In genomic region chrX:142786160-142787052, GRCm38 (mm10) we compare ENCODE assay signal across 16 mouse cellular contexts.
A peak's percentile ranks its signal among the peaks of the same experiment; 100 is the strongest.
DNase-seq lines count a peak whose midpoint lies in the region; ATAC-seq lines count a peak whose summit lies in the region.
"Had no signal": no experiment of that assay in that cellular context is flagged by ENCODE, and none has a peak within 500 bp of the region (broad histone marks: within the 10 kb centered on the region; RNA-seq: fewer than 3 reads in every experiment).

No protein-coding gene starts in this region.

- intact Hi-C loops in heart, postnatal 10 days (cut with DNase I): no loop called here

- 59% methylated on average over 10 of the region's 10 CpGs for WGBS in hindbrain, embryonic 15.5 days
- 71% methylated on average over 10 of the region's 10 CpGs for WGBS in hindbrain, embryonic 12.5 days
- WGBS in hindbrain, embryonic 16.5 days: 53% methylated on average over 10 of the region's 10 CpGs

- no peak overlapping the region for H3K9ac ChIP-seq in hindbrain, embryonic 15.5 days
- H3K9ac ChIP-seq in hindbrain, embryonic 12.5 days: no peak overlapping the region
- H3K9ac ChIP-seq in hindbrain, embryonic 16.5 days (ENCODE audit: low read depth, low read length): no peak overlapping the region
- H3K9ac ChIP-seq: heart, embryonic 15.5 days; lung, embryonic 14.5 days; stomach, embryonic 15.5 days had no signal

- no peak overlapping the region for H3K4me3 ChIP-seq in hindbrain, embryonic 15.5 days
- no peak overlapping the region for H3K4me3 ChIP-seq in hindbrain, embryonic 12.5 days
- H3K4me3 ChIP-seq in hindbrain, embryonic 16.5 days (ENCODE audit: low read length): no peak overlapping the region
- H3K4me3 ChIP-seq: heart, embryonic 15.5 days; myocyte; stomach, embryonic 15.5 days had no signal

- no peaks in the 10 kb centered on the region for H3K9me3 ChIP-seq in hindbrain, embryonic 15.5 days
- H3K9me3 ChIP-seq in hindbrain, embryonic 12.5 days (replicated peaks): no peaks in the 10 kb centered on the region
- no peaks in the 10 kb centered on the region for H3K9me3 ChIP-seq in hindbrain, embryonic 16.5 days (ENCODE audit: control insufficient read depth, low read length)
- H3K9me3 ChIP-seq: heart, embryonic 15.5 days; stomach, embryonic 15.5 days had no signal

- no peaks in the 10 kb centered on the region for H3K4me1 ChIP-seq in hindbrain, embryonic 15.5 days (replicated peaks)
- H3K4me1 ChIP-seq in hindbrain, embryonic 12.5 days: no peaks in the 10 kb centered on the region
- no peaks in the 10 kb centered on the region for H3K4me1 ChIP-seq in hindbrain, embryonic 16.5 days (ENCODE audit: control insufficient read depth, insufficient read depth, low read depth, low read length)
- H3K4me1 ChIP-seq: heart, embryonic 15.5 days; stomach, embryonic 15.5 days had no signal

- peak; percentile 4 to 20 for DNase-seq in right cerebral cortex, adult 2 months (ENCODE audit: low spot score in 2 of 2)
- no peak for DNase-seq in right cerebral cortex, adult 18-20 months
- peak; percentile 29 for DNase-seq in right cerebral cortex, postnatal 4 days
- no peak for DNase-seq in adrenal gland, postnatal 25 days
- DNase-seq in heart, postnatal 10 days: no peak
- DNase-seq: adrenal gland, adult 8-10 months; cerebellum, postnatal 14 days; lung, embryonic 14.5 days; thymus, postnatal 14 days had no signal

- peak overlapping the region; percentile 25; the same call in 1 of the 2 replicates for H3K27ac ChIP-seq in hindbrain, embryonic 15.5 days (replicated peaks)
- H3K27ac ChIP-seq in hindbrain, embryonic 12.5 days: no peak overlapping the region
- no peak overlapping the region; the same call in 1 of the 2 replicates for H3K27ac ChIP-seq in hindbrain, embryonic 16.5 days (ENCODE audit: low read depth, low read length)
- H3K27ac ChIP-seq: heart, embryonic 15.5 days; stomach, embryonic 15.5 days had no signal

- peak; percentile 42 for ATAC-seq in hindbrain, embryonic 15.5 days (ENCODE audit: low FRiP score, low read depth)
- ATAC-seq in hindbrain, embryonic 12.5 days (ENCODE audit: low FRiP score): no peak
- ATAC-seq in hindbrain, embryonic 16.5 days: peak; percentile 70
- ATAC-seq: inflammation-experienced regulatory T-cells, adult 6 months had no signal

- no peaks in the 10 kb centered on the region for H3K36me3 ChIP-seq in hindbrain, embryonic 15.5 days
- no peaks in the 10 kb centered on the region for H3K36me3 ChIP-seq in hindbrain, embryonic 12.5 days
- no peaks in the 10 kb centered on the region for H3K36me3 ChIP-seq in hindbrain, embryonic 16.5 days (ENCODE audit: control insufficient read depth, insufficient read depth, low read length)
- H3K36me3 ChIP-seq: stomach, embryonic 15.5 days had no signal

- H3K27me3 ChIP-seq in hindbrain, embryonic 15.5 days: 0 out of 2 replicates have a peak, but pooled peaks cover 3% of the 10 kb centered on the region
- H3K27me3 ChIP-seq in hindbrain, embryonic 12.5 days: peaks cover 4% of the 10 kb centered on the region; the same call in 1 of the 2 replicates
- no peaks in the 10 kb centered on the region for H3K27me3 ChIP-seq in hindbrain, embryonic 16.5 days (replicated peaks; ENCODE audit: control insufficient read depth, insufficient read depth, low read length)
- H3K27me3 ChIP-seq: heart, embryonic 15.5 days; stomach, embryonic 15.5 days had no signal

- H3K4me2 ChIP-seq in hindbrain, embryonic 15.5 days: no peak overlapping the region
- no peak overlapping the region for H3K4me2 ChIP-seq in hindbrain, embryonic 12.5 days (replicated peaks)
- H3K4me2 ChIP-seq in hindbrain, embryonic 16.5 days (ENCODE audit: low read length): no peak overlapping the region
- H3K4me2 ChIP-seq: heart, embryonic 15.5 days; lung, embryonic 14.5 days; stomach, embryonic 15.5 days had no signal

Comparison
In these comparisons a context has a peak if more than half of its experiments do, and no peak if none do; other contexts are left out.
1. DNase-seq: peak in right cerebral cortex, adult 2 months (2 of 2) and right cerebral cortex, postnatal 4 days (single experiment); none in right cerebral cortex, adult 18-20 months (single experiment), adrenal gland, postnatal 25 days (single experiment) and heart, postnatal 10 days (0 of 2).